Mouse (Mus musculus): ENCODE data around the gene Plet1. TPM values are rescaled to one million over a fixed set of nuclear protein-coding genes. Genes with fewer than 3 reads are reported as not detected.

Gene Plet1
- polyA plus RNA-seq (2015; fragmentation: Nextera tagmentation; extraction: Ambion mirVana), result 1.7 and 2.0 TPM in 2 replicates

GRCm38 (mm10) chr9:50494311-50494710, at the start of gene Plet1:
Plet1 (plus strand) TSS chr9:50494525.
- 64% methylated on average over 6 of the region's 6 CpGs for WGBS
- H3K4me2 ChIP-seq (replicated peaks), result no peak within 1 kb of the TSS
- no peaks in the 10 kb centered on the region for H3K36me3 ChIP-seq
- peaks cover 13% of the 10 kb centered on the region; the same call in 1 of the 2 replicates for H3K4me1 ChIP-seq (replicated peaks)
- no peak within 1 kb of the TSS for H3K9ac ChIP-seq
- H3K27ac ChIP-seq, result no peak within 1 kb of the TSS
- no peak within 1 kb of the TSS for H3K4me3 ChIP-seq (replicated peaks)
- no peak for ATAC-seq
- H3K27me3 ChIP-seq (replicated peaks), result no peaks in the 10 kb centered on the region
- no peaks in the 10 kb centered on the region for H3K9me3 ChIP-seq

- Histone ChIP-seq H3K4me2 (replicated peaks) (no peak overlapping the region), H3K27ac (no peak overlapping the region), H3K4me3 (replicated peaks) (no peak overlapping the region), H3K36me3 (no peaks in the 10 kb centered on the region), H3K27me3 (replicated peaks) (no peaks in the 10 kb centered on the region), H3K4me1 (replicated peaks) (no peaks in the 10 kb centered on the region), H3K9me3 (no peaks in the 10 kb centered on the region), H3K9ac (no peak overlapping the region)
- ATAC-seq, result no peak
- WGBS, result 57% methylated on average over 13 of the region's 13 CpGs
These were observed 45.3 kb upstream of the Plet1 start for GRCm38 (mm10) chr9:50449048-50449447.

GRCm38 (mm10) chr9:50451456-50452218, 42.7 kb upstream of the Plet1 start:
- H3K9me3 ChIP-seq, result no peaks in the 10 kb centered on the region
- no peak overlapping the region for H3K4me2 ChIP-seq (replicated peaks)
- H3K36me3 ChIP-seq, result no peaks in the 10 kb centered on the region
- H3K27ac ChIP-seq, result no peak overlapping the region
- ATAC-seq, result no peak; the same call in 1 of the 2 replicates
- no peak overlapping the region for H3K4me3 ChIP-seq (replicated peaks)
- 57% methylated on average over 9 of the region's 9 CpGs for WGBS
- H3K27me3 ChIP-seq (replicated peaks), result no peaks in the 10 kb centered on the region
- no peaks in the 10 kb centered on the region for H3K4me1 ChIP-seq (replicated peaks)
- H3K9ac ChIP-seq, result no peak overlapping the region

- no peaks in the 10 kb centered on the region for H3K9me3 ChIP-seq
- peak; percentile 59 for ATAC-seq
- no peak overlapping the region for H3K9ac ChIP-seq
- WGBS, result 15% methylated on average over 10 of the region's 10 CpGs
- H3K4me2 ChIP-seq (replicated peaks), result peak overlapping the region; percentile 41; the same call in 1 of the 2 replicates
- H3K4me3 ChIP-seq (replicated peaks), result no peak overlapping the region
- H3K27ac ChIP-seq, result no peak overlapping the region
- H3K4me1 ChIP-seq (replicated peaks), result no peaks in the 10 kb centered on the region
- no peaks in the 10 kb centered on the region for H3K36me3 ChIP-seq
- H3K27me3 ChIP-seq (replicated peaks), result no peaks in the 10 kb centered on the region
These were observed 42.0 kb upstream of the Plet1 start for GRCm38 (mm10) chr9:50452303-50452775.

- Histone ChIP-seq H3K9me3 (no peaks in the 10 kb centered on the region), H3K4me3 (replicated peaks) (no peak overlapping the region), H3K36me3 (no peaks in the 10 kb centered on the region), H3K4me1 (replicated peaks) (0 out of 2 replicates have a peak, but pooled peaks cover 1% of the 10 kb centered on the region), H3K27ac (no peak overlapping the region), H3K27me3 (replicated peaks) (no peaks in the 10 kb centered on the region), H3K9ac (no peak overlapping the region), H3K4me2 (replicated peaks) (no peak overlapping the region)
- ATAC-seq, result no peak
- WGBS, result 86% methylated on average over 7 of the region's 7 CpGs
These were observed 36.7 kb upstream of the Plet1 start for GRCm38 (mm10) chr9:50457596-50457995.

GRCm38 (mm10) chr9:50459537-50459936, 34.8 kb upstream of the Plet1 start:
- Histone ChIP-seq H3K9me3 (no peaks in the 10 kb centered on the region), H3K4me3 (replicated peaks) (no peak overlapping the region), H3K4me2 (replicated peaks) (no peak overlapping the region), H3K27ac (no peak overlapping the region), H3K9ac (no peak overlapping the region), H3K27me3 (replicated peaks) (no peaks in the 10 kb centered on the region), H3K36me3 (no peaks in the 10 kb centered on the region), H3K4me1 (replicated peaks) (0 out of 2 replicates have a peak, but pooled peaks cover 7% of the 10 kb centered on the region)
- ATAC-seq, result no peak
- WGBS, result 52% methylated on average over 2 of the region's 2 CpGs

GRCm38 (mm10) chr9:50462494-50463204, 31.7 kb upstream of the Plet1 start:
- Histone ChIP-seq H3K27ac (no peak overlapping the region), H3K4me1 (replicated peaks) (0 out of 2 replicates have a peak, but pooled peaks cover 7% of the 10 kb centered on the region), H3K36me3 (no peaks in the 10 kb centered on the region), H3K9ac (peak overlapping the region; percentile 36), H3K4me2 (replicated peaks) (peak overlapping the region; percentile 48), H3K4me3 (replicated peaks) (0 out of 2 replicates have a peak overlapping the region, but pooled peaks have one; percentile 7), H3K9me3 (no peaks in the 10 kb centered on the region), H3K27me3 (replicated peaks) (no peaks in the 10 kb centered on the region)
- 38% methylated on average over 19 of the region's 19 CpGs for WGBS
- peak; percentile 58 for ATAC-seq

- Histone ChIP-seq H3K27me3 (replicated peaks) (no peaks in the 10 kb centered on the region), H3K4me1 (replicated peaks) (0 out of 2 replicates have a peak, but pooled peaks cover 7% of the 10 kb centered on the region), H3K9ac (no peak overlapping the region), H3K36me3 (no peaks in the 10 kb centered on the region), H3K4me2 (replicated peaks) (0 out of 2 replicates have a peak overlapping the region, but pooled peaks have one; percentile 48), H3K4me3 (replicated peaks) (no peak overlapping the region), H3K27ac (no peak overlapping the region), H3K9me3 (no peaks in the 10 kb centered on the region)
- no peak for ATAC-seq
- WGBS, result 29% methylated on average over 4 of the region's 4 CpGs
These were observed 31.2 kb upstream of the Plet1 start for GRCm38 (mm10) chr9:50463205-50463508.

- H3K9me3 ChIP-seq, result no peaks in the 10 kb centered on the region
- H3K27ac ChIP-seq, result no peak overlapping the region
- no peak for ATAC-seq
- H3K27me3 ChIP-seq (replicated peaks), result no peaks in the 10 kb centered on the region
- 0 out of 2 replicates have a peak, but pooled peaks cover 5% of the 10 kb centered on the region for H3K4me1 ChIP-seq (replicated peaks)
- no peak overlapping the region for H3K4me3 ChIP-seq (replicated peaks)
- no peak overlapping the region for H3K4me2 ChIP-seq (replicated peaks)
- WGBS, result 58% methylated on average over 5 of the region's 5 CpGs
- no peak overlapping the region for H3K9ac ChIP-seq
- H3K36me3 ChIP-seq, result no peaks in the 10 kb centered on the region
These were observed 23.8 kb upstream of the Plet1 start for GRCm38 (mm10) chr9:50470377-50471100.

- no peaks in the 10 kb centered on the region for H3K27me3 ChIP-seq (replicated peaks)
- 44% methylated on average over 13 of the region's 13 CpGs for WGBS
These were observed 23.0 kb upstream of the Plet1 start for GRCm38 (mm10) chr9:50471181-50471901.

GRCm38 (mm10) chr9:50475318-50475717, 19.0 kb upstream of the Plet1 start:
- H3K36me3 ChIP-seq, result no peaks in the 10 kb centered on the region
- 0 out of 2 replicates have a peak, but pooled peaks cover 10% of the 10 kb centered on the region for H3K4me1 ChIP-seq (replicated peaks)
- H3K9me3 ChIP-seq, result no peaks in the 10 kb centered on the region
- WGBS, result 75% methylated on average over 7 of the region's 7 CpGs
- no peak overlapping the region for H3K27ac ChIP-seq
- H3K27me3 ChIP-seq (replicated peaks), result no peaks in the 10 kb centered on the region
- no peak overlapping the region for H3K9ac ChIP-seq
- no peak overlapping the region for H3K4me2 ChIP-seq (replicated peaks)
- no peak overlapping the region for H3K4me3 ChIP-seq (replicated peaks)
- ATAC-seq, result no peak

More at GRCm38 (mm10) chr9:50471181-50471901, 23.0 kb upstream of the Plet1 start:
- Histone ChIP-seq H3K9me3 (no peaks in the 10 kb centered on the region), H3K9ac (no peak overlapping the region), H3K4me1 (replicated peaks) (0 out of 2 replicates have a peak, but pooled peaks cover 5% of the 10 kb centered on the region), H3K4me3 (replicated peaks) (no peak overlapping the region), H3K27ac (no peak overlapping the region), H3K4me2 (replicated peaks) (no peak overlapping the region), H3K36me3 (no peaks in the 10 kb centered on the region)
- no peak for ATAC-seq
